Mouse (Mus musculus) neutrophil, adult 83 days (primary cell): ENCODE data around the gene Defa32. TPM values are rescaled to one million over a fixed set of nuclear protein-coding genes. Genes with fewer than 3 reads are reported as not detected.

Experiments used
- total RNA-seq, 2 experiments: library from RNA; stranded (reverse); gene quantifications; one replicate each; pipeline ENCODE4 v1.2.4; 2023

The Defa32 gene
- not detected for total RNA-seq

DNA sequence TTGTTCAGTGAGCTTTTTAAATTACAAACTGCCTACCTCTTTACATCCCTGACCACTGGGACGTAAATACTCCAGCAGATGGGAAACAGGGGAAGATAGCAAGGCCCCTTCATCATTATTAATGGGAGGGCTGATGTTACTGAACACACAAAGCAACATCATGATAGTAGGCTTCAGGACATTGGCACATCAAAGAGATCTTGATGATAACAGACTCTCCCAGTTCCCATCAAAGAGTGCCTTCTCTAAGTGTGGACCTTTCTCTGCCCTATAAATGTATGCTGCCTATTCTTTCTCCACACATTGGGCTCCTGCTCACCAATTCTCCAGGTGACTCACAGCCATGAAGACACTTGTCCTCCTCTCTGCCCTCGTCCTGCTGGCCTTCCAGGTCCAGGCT lies at the start of gene Defa32:
TSS of gene Defa32 (plus strand) at position 301 of the 400 bp plus-strand sequence.

DNA sequence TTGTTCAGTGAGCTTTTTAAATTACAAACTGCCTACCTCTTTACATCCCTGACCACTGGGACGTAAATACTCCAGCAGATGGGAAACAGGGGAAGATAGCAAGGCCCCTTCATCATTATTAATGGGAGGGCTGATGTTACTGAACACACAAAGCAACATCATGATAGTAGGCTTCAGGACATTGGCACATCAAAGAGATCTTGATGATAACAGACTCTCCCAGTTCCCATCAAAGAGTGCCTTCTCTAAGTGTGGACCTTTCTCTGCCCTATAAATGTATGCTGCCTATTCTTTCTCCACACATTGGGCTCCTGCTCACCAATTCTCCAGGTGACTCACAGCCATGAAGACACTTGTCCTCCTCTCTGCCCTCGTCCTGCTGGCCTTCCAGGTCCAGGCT lies 19.9 kb upstream of the Defa32 start, which contains the start of gene Defa20:
TSS of gene Defa20 (plus strand) at position 301 of the 400 bp plus-strand sequence.

DNA sequence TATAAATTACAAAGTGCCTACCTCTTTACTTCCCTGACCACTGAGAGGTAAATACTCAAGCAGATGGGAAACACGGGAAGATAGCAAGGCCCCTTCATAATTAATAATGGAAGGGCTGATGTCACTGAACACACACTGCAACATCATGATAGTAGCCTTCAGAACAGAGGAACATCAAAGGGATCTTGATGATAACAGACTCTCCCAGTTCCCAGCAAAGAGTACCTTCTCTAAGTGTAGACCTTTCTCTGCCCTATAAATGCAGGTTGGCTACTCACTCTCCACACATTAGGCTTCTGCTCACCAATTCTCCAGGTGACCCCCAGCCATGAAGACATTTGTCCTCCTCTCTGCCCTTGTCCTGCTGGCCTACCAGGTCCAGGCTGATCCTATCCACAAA lies 36.3 kb downstream of the Defa32 start, which contains the start of gene Defa37:
TSS of gene Defa37 (plus strand) at position 301 of the 400 bp plus-strand sequence.

Other genes with a start within 250 kb of the Defa32 start
- not detected for gene Defa27, start 213.5 kb upstream of the Defa32 start, total RNA-seq
- not detected for gene Defa29, start 202.0 kb upstream of the Defa32 start, total RNA-seq
- not detected for gene Defa2, start 150.5 kb upstream of the Defa32 start, total RNA-seq
- gene Defa33, start 137.2 kb upstream of the Defa32 start, total RNA-seq, result not detected
- gene Defa36, start 101.6 kb upstream of the Defa32 start, total RNA-seq, result not detected
- gene Gm7849, start 72.5 kb upstream of the Defa32 start, total RNA-seq, result not detected
- gene Defa20, start 19.8 kb upstream of the Defa32 start, total RNA-seq, result not detected
- not detected for gene Defa37, start 36.4 kb downstream of the Defa32 start, total RNA-seq
- not detected for gene Defa28, start 54.0 kb downstream of the Defa32 start, total RNA-seq
- not detected for gene Gm7861, start 65.5 kb downstream of the Defa32 start, total RNA-seq
- gene Defa26, start 89.2 kb downstream of the Defa32 start, total RNA-seq, result not detected
- gene Defa17, start 126.7 kb downstream of the Defa32 start, total RNA-seq, result not detected
- not detected for gene Defa34, start 136.8 kb downstream of the Defa32 start, total RNA-seq
- gene AY761184, start 174.6 kb downstream of the Defa32 start, total RNA-seq, result not detected
- not detected for gene Defa24, start 205.5 kb downstream of the Defa32 start, total RNA-seq